Mouse (Mus musculus) myocyte (in vitro differentiated cells): ENCODE results near the gene Uevld. TPM values are rescaled to one million over a fixed set of nuclear protein-coding genes. Genes with fewer than 3 reads are reported as not detected.

Experiments
- H3K27me3 ChIP-seq: one replicate; pipeline ENCODE4 v1.6.1; 2011; ENCODE audit not compliant: control insufficient read depth, insufficient read depth, insufficient read length
- H3K36me3 ChIP-seq: one replicate; pipeline ENCODE4 v1.6.1; 2011; ENCODE audit not compliant: control insufficient read depth, insufficient read depth
- H3K4me2 ChIP-seq: one replicate; pipeline ENCODE4 v1.6.1; 2011; ENCODE audit warnings: low read depth, control low read depth
- H3K4me3 ChIP-seq: one replicate; pipeline ENCODE4 v1.5.1; 2011; ENCODE audit warnings: mild to moderate bottlenecking, control low read depth, moderate library complexity
- H3K79me2 ChIP-seq: one replicate; pipeline ENCODE4 v1.6.1; 2011; ENCODE audit not compliant: control insufficient read depth, insufficient read depth
- H3ac ChIP-seq: one replicate; pipeline ENCODE4 v1.6.1; 2011; ENCODE audit not compliant: control insufficient read depth, insufficient read length
- CEBPB ChIP-seq: IDR thresholded peaks from 2 replicates; pipeline ENCODE4 v1.6.1; 2011; ENCODE audit warnings: mild to moderate bottlenecking, moderate library complexity; ENCODE audit not compliant: poor library complexity, insufficient read depth, severe bottlenecking
- E2F4 ChIP-seq: IDR thresholded peaks from one replicate; pipeline ENCODE4 v1.6.1; 2011; ENCODE audit warnings: mild to moderate bottlenecking, control low read depth, moderate library complexity; ENCODE audit not compliant: insufficient read depth
- MAX ChIP-seq: IDR thresholded peaks from one replicate; pipeline ENCODE4 v1.6.1; 2011; ENCODE audit warnings: low read depth, mild to moderate bottlenecking, control low read depth
- MYOD1 ChIP-seq, 3 experiments: IDR thresholded peaks; one replicate each; pipeline ENCODE4 v1.6.1; 2011; ENCODE audit warnings: control low read depth in 2 of 3, low read depth in 2 of 3, mild to moderate bottlenecking in 2 of 3, moderate library complexity in 1 of 3; ENCODE audit not compliant: insufficient read length in 2 of 3, control insufficient read depth in 1 of 3
- MYOG ChIP-seq, 3 experiments: IDR thresholded peaks; one replicate each; pipeline ENCODE4 v1.6.1; 2011; ENCODE audit warnings: control low read depth in 2 of 3, low read depth in 2 of 3, mild to moderate bottlenecking in 2 of 3; ENCODE audit not compliant: insufficient read length in 2 of 3, control insufficient read depth in 1 of 3, insufficient read depth in 1 of 3
- POLR2A ChIP-seq: IDR thresholded peaks from one replicate; pipeline ENCODE4 v1.6.1; 2011; ENCODE audit warnings: low read depth, mild to moderate bottlenecking, control low read depth, moderate library complexity; ENCODE audit not compliant: insufficient read length
- POLR2AphosphoS2 ChIP-seq: IDR thresholded peaks from one replicate; pipeline ENCODE4 v1.6.1; 2011; ENCODE audit warnings: low read depth, control low read depth; ENCODE audit not compliant: insufficient read length
- REST ChIP-seq: IDR thresholded peaks from one replicate; pipeline ENCODE4 v1.6.1; 2011; ENCODE audit warnings: mild to moderate bottlenecking, control low read depth, moderate library complexity; ENCODE audit not compliant: insufficient read depth, insufficient read length
- SRF ChIP-seq: IDR thresholded peaks from one replicate; pipeline ENCODE4 v1.6.1; 2011; ENCODE audit warnings: low read depth; ENCODE audit not compliant: control insufficient read depth, insufficient read length
- TCF12 ChIP-seq: IDR thresholded peaks from one replicate; pipeline ENCODE4 v1.6.1; 2011; ENCODE audit warnings: mild to moderate bottlenecking, control low read depth; ENCODE audit not compliant: poor library complexity, insufficient read depth, severe bottlenecking
- TCF3 ChIP-seq: IDR thresholded peaks from one replicate; pipeline ENCODE4 v1.6.1; 2011; ENCODE audit warnings: low read depth, control low read depth; ENCODE audit not compliant: insufficient read length
- USF1 ChIP-seq: IDR thresholded peaks from one replicate; pipeline ENCODE4 v1.6.1; 2011; ENCODE audit warnings: low read depth, mild to moderate bottlenecking, control low read depth, moderate library complexity
- polyA plus RNA-seq: library from polyadenylated mRNA; unstranded; fragments of >200 nt; fragmentation: generic; extraction: Trizol; gene quantifications from one replicate; pipeline ENCODE4 v1.2.1, GENCODE M21; 2012; ENCODE audit warnings: missing spikeins

The Uevld gene
- polyA plus RNA-seq, 1 experiment, result 3.6 TPM

GRCm38 (mm10) chr7:46879851-46880250, 78.5 kb downstream of the Uevld start:
- no peak overlapping the region for H3ac ChIP-seq
- no peaks in the 10 kb centered on the region for H3K27me3 ChIP-seq
- H3K4me2 ChIP-seq, result no peak overlapping the region
- H3K36me3 ChIP-seq, result no peaks in the 10 kb centered on the region
- TF ChIP-seq POLR2A (no peak), TCF3 (no peak), SRF (no peak), CEBPB (no peak), TCF12 (no peak)
- H3K4me3 ChIP-seq, result no peak overlapping the region
- H3K79me2 ChIP-seq, result no peaks in the 10 kb centered on the region

GRCm38 (mm10) chr7:46877255-46877654, 81.1 kb downstream of the Uevld start:
- no peak for TF ChIP-seq SRF
- no peak for TF ChIP-seq MAX
- no peak for TF ChIP-seq POLR2AphosphoS2
- no peak for TF ChIP-seq POLR2A
- TF ChIP-seq TCF3, result no peak
- TF ChIP-seq USF1, result no peak
- TF ChIP-seq TCF12, result no peak
- TF ChIP-seq E2F4, result no peak
- no peak for TF ChIP-seq MYOD1 (IDR thresholded peaks at IDR 0.05; ENCODE audit: control insufficient read depth in 1 of 3, insufficient read length in 2 of 3, low read depth in 2 of 3)
- no peak for TF ChIP-seq MYOG (IDR thresholded peaks at IDR 0.05; ENCODE audit: control insufficient read depth in 1 of 3, insufficient read depth in 1 of 3, insufficient read length in 2 of 3, low read depth in 2 of 3)
- TF ChIP-seq REST, result no peak
- TF ChIP-seq CEBPB, result no peak
- no peaks in the 10 kb centered on the region for H3K27me3 ChIP-seq
- H3ac ChIP-seq, result no peak overlapping the region
- no peaks in the 10 kb centered on the region for H3K79me2 ChIP-seq
- H3K4me3 ChIP-seq, result no peak overlapping the region
- H3K36me3 ChIP-seq, result no peaks in the 10 kb centered on the region
- H3K4me2 ChIP-seq, result no peak overlapping the region

DNA sequence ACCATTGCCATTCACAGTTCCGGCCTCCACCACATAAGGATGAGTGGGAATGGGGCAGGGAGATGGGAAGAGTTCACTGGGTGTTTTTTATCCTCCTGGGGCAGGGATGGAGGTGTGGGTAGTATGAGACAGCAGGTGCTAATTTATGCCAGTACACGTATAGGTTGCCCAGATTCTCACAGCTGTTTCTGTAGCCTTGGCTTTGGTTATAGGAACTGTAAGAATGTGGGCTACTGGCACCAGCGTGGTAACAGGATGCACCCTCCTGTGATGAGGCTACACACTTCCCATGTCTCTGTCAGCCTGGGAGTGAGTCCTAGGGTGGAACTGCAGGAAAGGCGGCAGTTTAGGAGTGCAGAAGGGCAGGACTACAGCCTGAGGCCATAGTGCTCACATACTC, 81.5 kb downstream of the Uevld start:
- no peak overlapping the region for H3K4me3 ChIP-seq
- H3K27me3 ChIP-seq, result no peaks in the 10 kb centered on the region
- TF ChIP-seq SRF (no peak), REST (no peak), CEBPB (no peak), USF1 (no peak), TCF3 (no peak)
- H3K4me2 ChIP-seq, result no peak overlapping the region
- H3K36me3 ChIP-seq, result no peaks in the 10 kb centered on the region
- H3ac ChIP-seq, result no peak overlapping the region
- H3K79me2 ChIP-seq, result no peaks in the 10 kb centered on the region

Other genes starting within 250 kb of the Uevld start
- gene Saal1, start 247.8 kb downstream of the Uevld start, polyA plus RNA-seq, result 11.2 TPM
- 4.3 TPM for gene Saa3, start 242.8 kb downstream of the Uevld start, polyA plus RNA-seq
- gene Saa4, start 225.9 kb downstream of the Uevld start, polyA plus RNA-seq, result not detected
- gene Saa1, start 215.5 kb downstream of the Uevld start, polyA plus RNA-seq, result not detected
- not detected for gene Saa2, start 206.7 kb downstream of the Uevld start, polyA plus RNA-seq
- 7.9 TPM for gene Hps5, start 162.5 kb downstream of the Uevld start, polyA plus RNA-seq
- 18.0 TPM for gene Gtf2h1, start 162.4 kb downstream of the Uevld start, polyA plus RNA-seq
- gene Ldha, start 117.1 kb downstream of the Uevld start, polyA plus RNA-seq, result 1,758 TPM
- gene Ldhc, start 97.3 kb downstream of the Uevld start, polyA plus RNA-seq, result 0.08 TPM
- 68.5 TPM for gene Tsg101, start 38.6 kb downstream of the Uevld start, polyA plus RNA-seq
- not detected for gene Gm9999, start 25.1 kb upstream of the Uevld start, polyA plus RNA-seq
- 12.0 TPM for gene Spty2d1, start 49.9 kb upstream of the Uevld start, polyA plus RNA-seq
- gene Tmem86a, start 92.1 kb upstream of the Uevld start, polyA plus RNA-seq, result 28.6 TPM
- 0.49 TPM for gene Ptpn5, start 175.2 kb upstream of the Uevld start, polyA plus RNA-seq
- gene Mrgpra6, start 246.4 kb upstream of the Uevld start, polyA plus RNA-seq, result not detected